Mouse (Mus musculus) thymus, adult 2 months (tissue): Measurements from ENCODE around the gene Foxb1. TPM values are rescaled to one million over a fixed set of nuclear protein-coding genes. Genes with fewer than 3 reads are reported as not detected.

Experiments
- DNase-seq: peaks from one replicate; pipeline ENCODE4 v3.0.0; 2021
- H3K27ac ChIP-seq: fragments of 200-500 bp; 2 replicates; pipeline ENCODE4 v1.5.1; 2012; ENCODE audit warnings: low read length, control low read depth; ENCODE audit not compliant: control insufficient read depth, insufficient read depth
- H3K27me3 ChIP-seq: fragments of 200-500 bp; 2 replicates; pipeline ENCODE4 v1.6.1; 2012; ENCODE audit warnings: mild to moderate bottlenecking, low read length, moderate library complexity, mixed read lengths; ENCODE audit not compliant: control insufficient read depth, insufficient read depth
- H3K36me3 ChIP-seq: fragments of 200-500 bp; 2 replicates; pipeline ENCODE4 v1.6.1; 2012; ENCODE audit warnings: mild to moderate bottlenecking, low read length, moderate library complexity; ENCODE audit not compliant: control insufficient read depth, insufficient read depth
- H3K4me1 ChIP-seq: fragments of 200-500 bp; replicated peaks from 2 replicates; pipeline ENCODE4 v1.6.1; 2012; ENCODE audit warnings: low read length; ENCODE audit not compliant: control insufficient read depth, insufficient read depth
- H3K4me3 ChIP-seq: fragments of 200-500 bp; 2 replicates; pipeline ENCODE4 v1.5.1; 2012; ENCODE audit warnings: mild to moderate bottlenecking, low read length, control low read depth, moderate library complexity; ENCODE audit not compliant: control insufficient read depth, insufficient read depth
- CTCF ChIP-seq: fragments of 200-500 bp; IDR thresholded peaks from 2 replicates; pipeline ENCODE4 v1.5.1; 2012; ENCODE audit warnings: mild to moderate bottlenecking, control low read depth, low read length, moderate library complexity, borderline replicate concordance; ENCODE audit not compliant: control insufficient read depth, poor library complexity, insufficient read depth; ENCODE audit errors: extremely low read depth
- POLR2A ChIP-seq: fragments of 200-500 bp; IDR thresholded peaks from 2 replicates; pipeline ENCODE4 v1.6.1; 2012; ENCODE audit warnings: mild to moderate bottlenecking, low read length, control low read depth, moderate library complexity; ENCODE audit not compliant: control insufficient read depth, poor library complexity, insufficient read depth; ENCODE audit errors: extremely low read depth
- WGBS: fragments of 180-500 bp; shearing (Covaris S2); methylation state at CpG from one replicate; pipeline ENCODE4 v1.1.7; 2018; 5-methylcytosine and 5-hydroxymethylcytosine counted together
- polyA plus RNA-seq: library from polyadenylated mRNA; depleted of rRNA; stranded (reverse); fragments of >200 nt; gene quantifications from 2 replicates; pipeline ENCODE4 v1.2.3, GENCODE M21; 2012; rRNA removed

Gene Foxb1
- polyA plus RNA-seq, 1 experiment, result 1.7 TPM

GRCm38 (mm10) chr9:69718431-69718830, 42.3 kb downstream of the Foxb1 start:
- no peak for DNase-seq
- whole genome bisulfite sequencing, result 94% methylated on average over 9 of the region's 9 CpGs
- no peak overlapping the region for H3K27ac ChIP-seq

DNA sequence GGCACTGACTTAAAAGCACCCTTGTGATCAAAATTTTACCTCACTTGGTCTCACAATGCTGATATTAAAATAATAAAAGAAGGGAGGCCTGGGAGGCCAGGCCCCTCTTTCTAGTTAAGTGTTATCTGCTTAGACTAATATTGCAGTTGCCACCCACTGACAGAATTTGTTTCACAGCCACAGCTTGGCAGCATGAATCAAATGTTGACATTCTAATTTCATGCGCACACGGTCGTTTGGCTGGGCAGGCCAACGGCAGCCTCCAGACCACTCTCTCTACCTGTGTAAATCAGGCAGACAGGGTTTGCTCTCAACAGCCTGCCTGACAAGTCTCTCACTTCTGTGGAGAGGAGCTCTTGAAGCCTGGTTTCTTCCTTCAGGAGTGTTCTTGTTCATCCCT, 44.4 kb downstream of the Foxb1 start:
- H3K36me3 ChIP-seq, result no peaks in the 10 kb centered on the region
- H3K27me3 ChIP-seq, result no peaks in the 10 kb centered on the region
- no peak for TF ChIP-seq POLR2A
- TF ChIP-seq CTCF, result no peak
- no peak overlapping the region for H3K27ac ChIP-seq
- WGBS, result 40% methylated on average over 4 of the region's 4 CpGs
- DNase-seq, result no peak
- H3K4me1 ChIP-seq, result peaks cover 2% of the 10 kb centered on the region
- H3K4me3 ChIP-seq, result no peak overlapping the region

More at GRCm38 (mm10) chr9:69718431-69718830, 42.3 kb downstream of the Foxb1 start:
- Histone ChIP-seq H3K4me3 (no peak overlapping the region), H3K4me1 (peaks cover 2% of the 10 kb centered on the region), H3K36me3 (no peaks in the 10 kb centered on the region), H3K27me3 (no peaks in the 10 kb centered on the region)
- TF ChIP-seq POLR2A (no peak), CTCF (no peak)

GRCm38 (mm10) chr9:69715445-69715844, 45.3 kb downstream of the Foxb1 start:
- H3K36me3 ChIP-seq, result no peaks in the 10 kb centered on the region
- peaks cover 2% of the 10 kb centered on the region for H3K4me1 ChIP-seq
- H3K4me3 ChIP-seq, result no peak overlapping the region
- peak; percentile 2 for DNase-seq
- 6% methylated on average over 12 of the region's 12 CpGs for WGBS
- H3K27ac ChIP-seq, result no peak overlapping the region
- no peak for TF ChIP-seq POLR2A
- TF ChIP-seq CTCF, result no peak
- no peaks in the 10 kb centered on the region for H3K27me3 ChIP-seq

- no peaks in the 10 kb centered on the region for H3K27me3 ChIP-seq
- WGBS, result 75% methylated on average over 7 of the region's 7 CpGs
- no peaks in the 10 kb centered on the region for H3K36me3 ChIP-seq
- peaks cover 2% of the 10 kb centered on the region for H3K4me1 ChIP-seq
- TF ChIP-seq CTCF, result no peak
- TF ChIP-seq POLR2A, result no peak
- no peak for DNase-seq
- no peak overlapping the region for H3K4me3 ChIP-seq
- no peak overlapping the region for H3K27ac ChIP-seq
Observed at GRCm38 (mm10) chr9:69714346-69714745, 46.4 kb downstream of the Foxb1 start.

DNA sequence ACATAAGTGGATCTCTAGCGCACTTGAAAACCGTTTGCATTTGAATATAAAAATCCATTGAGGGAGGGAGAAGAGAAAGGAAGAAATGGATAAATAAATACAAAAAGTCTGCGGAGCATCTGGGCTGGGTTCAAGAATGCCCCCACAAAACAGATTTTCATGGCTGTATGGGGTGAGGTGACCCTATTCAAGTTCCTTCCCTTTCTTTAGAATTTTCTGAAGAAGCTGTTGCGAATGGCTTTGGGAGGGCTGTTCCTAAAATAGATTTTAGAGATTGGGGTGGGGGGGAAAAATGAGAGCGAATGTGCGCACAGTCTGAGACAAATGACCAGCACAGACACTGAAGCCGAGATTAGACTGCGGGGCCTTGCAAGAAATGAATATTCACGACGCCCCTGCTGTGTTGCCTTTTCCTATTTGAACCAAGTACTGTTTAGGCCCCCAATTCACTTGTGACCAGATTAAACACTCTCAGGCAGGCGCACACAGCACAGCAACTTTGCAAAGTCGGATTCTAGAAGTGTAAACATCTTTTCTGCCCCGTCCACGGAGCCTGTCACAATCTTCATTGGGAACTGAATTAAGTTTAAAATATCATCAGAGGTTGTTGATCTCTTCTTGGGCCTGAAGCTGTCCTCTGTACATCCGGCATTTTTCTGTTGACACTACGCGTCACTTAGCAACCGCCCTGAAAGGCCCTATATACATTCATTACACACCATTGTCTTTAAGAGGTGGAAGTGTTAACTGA, 47.0 kb downstream of the Foxb1 start:
- WGBS, result 82% methylated on average over 18 of the region's 18 CpGs
- TF ChIP-seq POLR2A, result no peak
- no peak for TF ChIP-seq CTCF
- Histone ChIP-seq H3K36me3 (no peaks in the 10 kb centered on the region), H3K4me3 (no peak overlapping the region), H3K27me3 (no peaks in the 10 kb centered on the region), H3K4me1 (peaks cover 2% of the 10 kb centered on the region), H3K27ac (no peak overlapping the region)
- DNase-seq, result no peak

GRCm38 (mm10) chr9:69712714-69713525, 47.8 kb downstream of the Foxb1 start:
- no peaks in the 10 kb centered on the region for H3K27me3 ChIP-seq
- no peak overlapping the region for H3K4me3 ChIP-seq
- no peak for DNase-seq
- no peak for TF ChIP-seq CTCF
- TF ChIP-seq POLR2A, result no peak
- 61% methylated on average over 12 of the region's 12 CpGs for WGBS
- H3K27ac ChIP-seq, result no peak overlapping the region
- H3K4me1 ChIP-seq, result peaks cover 2% of the 10 kb centered on the region
- no peaks in the 10 kb centered on the region for H3K36me3 ChIP-seq

Other genes with a start within 250 kb of the Foxb1 start
- 37.6 and 47.0 TPM in 2 replicates for gene Bnip2, start 228.5 kb upstream of the Foxb1 start, polyA plus RNA-seq